ENCODE assay signal across 31 mouse cellular contexts in genomic region chr9:50858681-50859080, GRCm38 (mm10). TPM values are rescaled to one million over a fixed set of nuclear protein-coding genes. Genes with fewer than 3 reads are reported as not detected.
DNase-seq lines count a peak whose midpoint lies in the region; ATAC-seq and TF ChIP-seq lines count a peak whose summit lies in the region.
"Had no signal": no experiment of that assay in that cellular context is flagged by ENCODE, and none has a peak within 500 bp of the region (broad histone marks: within the 10 kb centered on the region; RNA-seq: fewer than 3 reads in every experiment).

No protein-coding gene starts in this region.

- no peak for TF ChIP-seq EP300 in liver, postnatal 0 days (IDR thresholded peaks at IDR 0.05; ENCODE audit: low read depth)

- H3K4me2 ChIP-seq in forebrain, embryonic 14.5 days (ENCODE audit: low read length), result 0 out of 2 replicates have a peak overlapping the region, but pooled peaks have one; percentile 12
- H3K4me2 ChIP-seq in forebrain, postnatal 0 days (ENCODE audit: low read depth), result no peak overlapping the region
- peak overlapping the region; percentile 83 for H3K4me2 ChIP-seq in liver, embryonic 13.5 days
- H3K4me2 ChIP-seq in liver, postnatal 0 days (ENCODE audit: low read depth, low read length), result peak overlapping the region; percentile 45; the same call in 1 of the 2 replicates

- TF ChIP-seq CTCF in forebrain, postnatal 0 days (IDR thresholded peaks at IDR 0.05; ENCODE audit: low read depth), result no peak
- no peak for TF ChIP-seq CTCF in G1E (IDR thresholded peaks at IDR 0.05; ENCODE audit: low read depth, low read length)
- no peak for TF ChIP-seq CTCF in liver, postnatal 0 days (IDR thresholded peaks at IDR 0.05; ENCODE audit: low read depth)

- H3K9me3 ChIP-seq in forebrain, embryonic 14.5 days (replicated peaks; ENCODE audit: control insufficient read depth, low read length), result no peaks in the 10 kb centered on the region
- H3K9me3 ChIP-seq in forebrain, postnatal 0 days (ENCODE audit: low read length), result no peaks in the 10 kb centered on the region
- H3K9me3 ChIP-seq in liver, embryonic 13.5 days (replicated peaks), result no peaks in the 10 kb centered on the region
- H3K9me3 ChIP-seq in G1E (replicated peaks), result no peaks in the 10 kb centered on the region
- H3K9me3 ChIP-seq in liver, postnatal 0 days (ENCODE audit: low read length), result no peaks in the 10 kb centered on the region
- H3K9me3 ChIP-seq: embryonic facial prominence, embryonic 12.5 days; heart, embryonic 13.5 days; hindbrain, embryonic 15.5 days; kidney, embryonic 15.5 days; limb, embryonic 13.5 days; megakaryocyte, embryonic 14.5 days; midbrain, embryonic 12.5 days; neural tube, embryonic 12.5 days had no signal

- intact Hi-C loops in gastrocnemius, postnatal 14 days (cut with DNase I; ENCODE audit: low total_unique reads), result no loop called here

- 88% methylated on average over 6 of the region's 6 CpGs for WGBS in forebrain, embryonic 14.5 days
- WGBS in forebrain, postnatal 0 days, result 85% methylated on average over 6 of the region's 6 CpGs
- WGBS in liver, embryonic 13.5 days (ENCODE audit: insufficient replicate concordance), result 81% methylated on average over 6 of the region's 6 CpGs
- WGBS in liver, postnatal 0 days (ENCODE audit: insufficient replicate concordance), result 85% methylated on average over 6 of the region's 6 CpGs

- H3K9ac ChIP-seq in forebrain, embryonic 14.5 days (ENCODE audit: low read length), result no peak overlapping the region
- H3K9ac ChIP-seq in forebrain, postnatal 0 days, result no peak overlapping the region
- 0 out of 2 replicates have a peak overlapping the region, but pooled peaks have one; percentile 18 for H3K9ac ChIP-seq in liver, embryonic 13.5 days
- H3K9ac ChIP-seq in liver, postnatal 0 days (replicated peaks), result no peak overlapping the region
- H3K9ac ChIP-seq: embryonic facial prominence, embryonic 12.5 days; heart, embryonic 13.5 days; hindbrain, embryonic 15.5 days; kidney, embryonic 15.5 days; limb, embryonic 13.5 days; neural tube, embryonic 12.5 days had no signal

- no peaks in the 10 kb centered on the region for H3K27me3 ChIP-seq in forebrain, embryonic 14.5 days (replicated peaks; ENCODE audit: control insufficient read depth, insufficient read depth, low read length)
- H3K27me3 ChIP-seq in forebrain, postnatal 0 days (ENCODE audit: insufficient read depth, low read length), result no peaks in the 10 kb centered on the region
- H3K27me3 ChIP-seq in liver, embryonic 13.5 days, result no peaks in the 10 kb centered on the region
- H3K27me3 ChIP-seq in G1E (ENCODE audit: insufficient read depth, low read length), result no peaks in the 10 kb centered on the region
- H3K27me3 ChIP-seq in liver, postnatal 0 days (ENCODE audit: insufficient read depth, low read length), result no peaks in the 10 kb centered on the region
- H3K27me3 ChIP-seq: embryonic facial prominence, embryonic 12.5 days; heart, embryonic 13.5 days; hindbrain, embryonic 15.5 days; kidney, embryonic 15.5 days; limb, embryonic 13.5 days; megakaryocyte, embryonic 14.5 days; midbrain, embryonic 12.5 days; neural tube, embryonic 12.5 days; Patski had no signal

- ATAC-seq in forebrain, embryonic 14.5 days, result no peak
- no peak for ATAC-seq in forebrain, postnatal 0 days
- no peak for ATAC-seq in liver, embryonic 13.5 days (ENCODE audit: low read depth)
- ATAC-seq in G1E (ENCODE audit: extremely low read depth, insufficient number of reproducible peaks, low FRiP score, poor library complexity, severe bottlenecking), result no peak
- no peak for ATAC-seq in liver, postnatal 0 days
- ATAC-seq: inflammation-experienced regulatory T-cells, adult 6 months; Patski had no signal

- no peak for DNase-seq in forebrain, embryonic 14.5 days (ENCODE audit: low spot score)
- no peak for DNase-seq in forebrain, postnatal 0 days
- no peak for DNase-seq in liver, embryonic 13.5 days
- DNase-seq in liver (no peak), G1E (ENCODE audit: low spot score) (no peak)
- DNase-seq in liver, postnatal 0 days, result no peak
- no peak for DNase-seq in gastrocnemius, postnatal 14 days
- DNase-seq: adrenal gland, postnatal 14 days; cerebellum, adult 11-12 months; cerebellum, adult 9-11 months; embryo, embryonic 11 days; heart, postnatal 10 days; kidney, adult 11 months; kidney, postnatal 36 days; right cerebral cortex, adult 18-20 months; spleen, adult 18-20 months; thymus, adult 18-20 months; thymus, postnatal 25 days had no signal

- H3K36me3 ChIP-seq in forebrain, embryonic 14.5 days (ENCODE audit: control insufficient read depth, insufficient read depth, low read length), result peaks cover 47% of the 10 kb centered on the region
- peaks cover 29% of the 10 kb centered on the region for H3K36me3 ChIP-seq in forebrain, postnatal 0 days (ENCODE audit: insufficient read depth)
- peaks cover 51% of the 10 kb centered on the region for H3K36me3 ChIP-seq in liver, embryonic 13.5 days
- peaks cover 53% of the 10 kb centered on the region for H3K36me3 ChIP-seq in G1E (replicated peaks)
- peaks cover 45% of the 10 kb centered on the region for H3K36me3 ChIP-seq in liver, postnatal 0 days (replicated peaks; ENCODE audit: insufficient read depth, low read length)

- no peak overlapping the region for H3K4me3 ChIP-seq in forebrain, embryonic 14.5 days (ENCODE audit: low read depth, low read length)
- no peak overlapping the region for H3K4me3 ChIP-seq in forebrain, postnatal 0 days (ENCODE audit: low read depth, low read length)
- peak overlapping the region; percentile 16 for H3K4me3 ChIP-seq in liver, embryonic 13.5 days (replicated peaks)
- H3K4me3 ChIP-seq in G1E (ENCODE audit: low read depth, low read length), result peak overlapping the region; percentile 50
- H3K4me3 ChIP-seq in liver, postnatal 0 days (ENCODE audit: low read depth, low read length), result no peak overlapping the region
- H3K4me3 ChIP-seq: embryonic facial prominence, embryonic 12.5 days; neural tube, embryonic 12.5 days had no signal

- H3K27ac ChIP-seq in forebrain, embryonic 14.5 days (ENCODE audit: low read depth, low read length), result no peak overlapping the region
- H3K27ac ChIP-seq in forebrain, postnatal 0 days (ENCODE audit: low read depth, low read length), result no peak overlapping the region
- H3K27ac ChIP-seq in liver, embryonic 13.5 days, result no peak overlapping the region
- no peak overlapping the region for H3K27ac ChIP-seq in liver, postnatal 0 days (ENCODE audit: low read depth)
- H3K27ac ChIP-seq: embryonic facial prominence, embryonic 12.5 days; heart, embryonic 13.5 days; hindbrain, embryonic 15.5 days; kidney, embryonic 15.5 days; layer of hippocampus, adult 2 months; left cerebral cortex, adult 2 months; limb, embryonic 13.5 days; midbrain, embryonic 12.5 days; neural tube, embryonic 12.5 days; stomach, postnatal 0 days had no signal

- 0 out of 2 replicates have a peak, but pooled peaks cover 2% of the 10 kb centered on the region for H3K4me1 ChIP-seq in forebrain, embryonic 14.5 days (ENCODE audit: control insufficient read depth, insufficient read depth, low read length)
- H3K4me1 ChIP-seq in forebrain, postnatal 0 days (ENCODE audit: insufficient read depth), result 0 out of 2 replicates have a peak, but pooled peaks cover 4% of the 10 kb centered on the region
- peaks cover 62% of the 10 kb centered on the region for H3K4me1 ChIP-seq in liver, embryonic 13.5 days (replicated peaks)
- peaks cover 73% of the 10 kb centered on the region for H3K4me1 ChIP-seq in G1E (ENCODE audit: insufficient read depth, low read depth, low read length)
- H3K4me1 ChIP-seq in liver, postnatal 0 days (ENCODE audit: insufficient read depth), result peaks cover 21% of the 10 kb centered on the region

RNA-seq across cellular contexts. Expression of gene Ppp2r1b, which starts 13.6 kb away (rescaled TPM):
- polyA plus RNA-seq in forebrain, embryonic 14.5 days (2014; fragmentation: Nextera tagmentation; extraction: Ambion mirVana), result 78.9 and 94.5 TPM in 2 replicates
- total RNA-seq in forebrain, postnatal 0 days (2014; rRNA removed), result 15.2 and 26.0 TPM in 2 replicates
- 26.1 and 29.8 TPM in 2 replicates for polyA plus RNA-seq in forebrain, postnatal 0 days (2015; fragmentation: Nextera tagmentation; extraction: Ambion mirVana)
- polyA plus RNA-seq in liver, embryonic 13.5 days (2015; fragmentation: Nextera tagmentation; extraction: Ambion mirVana), result 97.1 and 117 TPM in 2 replicates
- total RNA-seq in G1E (2014; fragmentation: Nextera tagmentation) (57.7 and 68.7 TPM in 2 replicates), G1E (2017) (82.9 and 93.0 TPM in 2 replicates)
- 18.9 and 21.3 TPM in 2 replicates for polyA plus RNA-seq in G1E (2012)
- polyA plus RNA-seq in liver, postnatal 0 days (2015; fragmentation: Nextera tagmentation; extraction: Ambion mirVana), result 18.8 and 29.0 TPM in 2 replicates
- total RNA-seq in gastrocnemius, postnatal 14 days (2021), result 1 to 10 TPM; 5.5 to 5.8 TPM

Comparison
In these comparisons a context has a peak if more than half of its experiments do, and no peak if none do; other contexts are left out.
1. H3K4me3 ChIP-seq: peak in liver, embryonic 13.5 days (single experiment) and G1E (single experiment); none in forebrain, embryonic 14.5 days (single experiment), forebrain, postnatal 0 days (single experiment) and liver, postnatal 0 days (single experiment).